Mouse (Mus musculus) hindbrain, embryonic 14.5 days (tissue): Measurements from ENCODE around the gene Vsig10. TPM values are rescaled to one million over a fixed set of nuclear protein-coding genes. Genes with fewer than 3 reads are reported as not detected.
A peak's percentile ranks its signal among the peaks of the same experiment; 100 is the strongest.
"Not testable (repeated sequence)": the region's sequence is repeated elsewhere in the genome, so short reads cannot be mapped to it uniquely, and the experiment has no call there.

ENCODE experiments used
- ATAC-seq: fragments of 200-750 bp; cut with Nextera tagmentation; 2 replicates; pipeline ENCODE4 v1.8.0; 2017; ENCODE audit warnings: moderate number of reproducible peaks, mild to moderate bottlenecking, moderate TSS enrichment, moderate library complexity; ENCODE audit not compliant: low FRiP score
- DNase-seq: peaks from one replicate; pipeline ENCODE4 v3.0.0-alpha.2; 2015; ENCODE audit warnings: low spot score
- H3K27ac ChIP-seq: fragments of 300-500 bp; sonication (generic); 2 replicates; pipeline ENCODE4 v1.5.1; 2014; ENCODE audit warnings: mild to moderate bottlenecking, moderate library complexity
- H3K27me3 ChIP-seq: fragments of 300-500 bp; sonication (generic); 2 replicates; pipeline ENCODE4 v1.6.1; 2014; ENCODE audit warnings: mild to moderate bottlenecking, low read length, mixed read lengths; ENCODE audit not compliant: control insufficient read depth, insufficient read depth
- H3K36me3 ChIP-seq: fragments of 300-500 bp; sonication (generic); replicated peaks from 2 replicates; pipeline ENCODE4 v1.6.1; 2014; ENCODE audit not compliant: control insufficient read depth, insufficient read depth
- H3K4me1 ChIP-seq: fragments of 300-500 bp; sonication (generic); replicated peaks from 2 replicates; pipeline ENCODE4 v1.6.1; 2014; ENCODE audit warnings: antibody characterized with exemption, low read length, mixed read lengths; ENCODE audit not compliant: control insufficient read depth, insufficient read depth
- H3K4me2 ChIP-seq: fragments of 300-500 bp; sonication (generic); replicated peaks from 2 replicates; pipeline ENCODE4 v1.6.1; 2014; ENCODE audit warnings: mild to moderate bottlenecking, moderate library complexity
- H3K4me3 ChIP-seq: fragments of 300-500 bp; sonication (generic); replicated peaks from 2 replicates; pipeline ENCODE4 v1.5.1; 2014; ENCODE audit warnings: mild to moderate bottlenecking, low read length
- H3K9ac ChIP-seq: fragments of 300-500 bp; sonication (generic); 2 replicates; pipeline ENCODE4 v1.6.1; 2014
- H3K9me3 ChIP-seq: fragments of 300-500 bp; sonication (generic); 2 replicates; pipeline ENCODE4 v1.6.1; 2016; ENCODE audit warnings: low read length; ENCODE audit not compliant: control insufficient read depth
- WGBS: fragments of 180-500 bp; shearing (Covaris S2); extraction: QIAGEN DNeasy Blood & Tissue Kit; methylation state at CpG from one replicate; pipeline ENCODE4 v1.1.7; 2014; 5-methylcytosine and 5-hydroxymethylcytosine counted together
- polyA plus RNA-seq: library from polyadenylated mRNA; unstranded; fragments of >200 nt; fragmentation: Nextera tagmentation; extraction: Ambion mirVana; gene quantifications from 2 replicates; pipeline ENCODE4 v1.2.1, GENCODE M21; 2014

Gene Vsig10
- polyA plus RNA-seq, 1 experiment from 2014 or later: 0.75 TPM

GRCm38 (mm10) chr5:117344496-117344895 is 25.6 kb downstream of the Vsig10 start:
- 89% methylated on average over 5 of the region's 5 CpGs for WGBS
- H3K4me1 ChIP-seq, H3K4me2 ChIP-seq, H3K27ac ChIP-seq, H3K9me3 ChIP-seq, H3K27me3 ChIP-seq, ATAC-seq, H3K9ac ChIP-seq, H3K36me3 ChIP-seq, H3K4me3 ChIP-seq, DNase-seq: not testable (repeated sequence)

DNA sequence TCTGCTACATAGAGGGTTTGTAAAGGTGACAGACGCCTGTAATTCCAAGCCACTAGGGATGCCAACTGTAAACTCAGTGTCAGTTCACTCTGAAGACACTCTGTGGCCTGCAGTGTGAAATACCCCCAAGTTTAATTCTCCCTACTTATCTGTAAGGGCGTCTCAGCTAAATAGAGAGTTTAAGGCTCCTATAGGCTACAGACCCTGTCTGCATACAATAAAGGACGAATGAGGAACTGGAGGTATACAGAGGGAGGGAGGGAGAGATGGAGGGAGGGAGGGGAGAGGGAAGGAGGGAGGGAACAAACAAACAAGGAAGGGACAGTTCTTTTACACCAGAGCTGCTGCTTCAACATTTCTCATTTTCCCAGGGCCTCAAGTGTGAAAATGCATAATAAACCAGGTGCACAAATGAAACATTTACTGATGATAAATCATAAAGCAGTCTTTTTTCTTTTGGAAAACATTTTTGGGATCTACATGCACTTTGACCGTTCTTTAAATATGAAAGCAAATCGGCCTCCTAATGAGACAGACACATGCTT is 26.6 kb downstream of the Vsig10 start:
- Histone ChIP-seq H3K27ac (no peak overlapping the region), H3K9ac (no peak overlapping the region), H3K4me2 (no peak overlapping the region), H3K27me3 (no peaks in the 10 kb centered on the region), H3K36me3 (no peaks in the 10 kb centered on the region), H3K9me3 (no peaks in the 10 kb centered on the region), H3K4me3 (no peak overlapping the region), H3K4me1 (no peaks in the 10 kb centered on the region)
- ATAC-seq: no peak
- no peak for DNase-seq
- 82% methylated on average over 5 of the region's 5 CpGs for WGBS

- Histone ChIP-seq H3K4me1 (no peaks in the 10 kb centered on the region), H3K9me3 (no peaks in the 10 kb centered on the region), H3K36me3 (no peaks in the 10 kb centered on the region), H3K4me2 (no peak overlapping the region), H3K9ac (no peak overlapping the region), H3K27ac (no peak overlapping the region), H3K27me3 (no peaks in the 10 kb centered on the region), H3K4me3 (no peak overlapping the region)
- no peak for DNase-seq
- no peak for ATAC-seq
- WGBS: 71% methylated on average over 3 of the region's 3 CpGs
Measured at GRCm38 (mm10) chr5:117346281-117346680, 27.4 kb downstream of the Vsig10 start.

DNA sequence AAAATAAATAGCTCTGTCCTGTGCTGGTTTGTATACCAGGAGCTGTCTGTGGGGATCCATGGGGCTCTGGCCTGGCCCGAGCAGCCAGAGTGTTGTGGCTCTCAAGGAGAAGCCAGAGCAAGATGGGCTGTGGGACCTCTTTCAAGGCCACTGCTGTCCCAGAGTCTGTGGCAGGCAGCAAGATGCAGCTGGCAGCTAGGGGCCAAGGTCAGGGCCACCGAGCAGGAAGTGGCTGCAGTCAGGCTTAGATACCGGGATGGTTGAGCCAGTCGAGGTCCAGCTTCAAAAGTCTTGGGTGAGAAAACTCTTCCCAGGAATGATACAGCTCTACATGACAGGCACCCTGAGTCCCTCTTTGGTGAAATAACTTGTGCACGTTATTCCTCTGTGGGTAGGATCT is 28.1 kb downstream of the Vsig10 start:
- 86% methylated on average over 5 of the region's 5 CpGs for WGBS
- Histone ChIP-seq H3K4me2 (no peak overlapping the region), H3K4me3 (no peak overlapping the region), H3K27me3 (no peaks in the 10 kb centered on the region), H3K36me3 (no peaks in the 10 kb centered on the region), H3K9ac (no peak overlapping the region), H3K4me1 (no peaks in the 10 kb centered on the region), H3K9me3 (no peaks in the 10 kb centered on the region), H3K27ac (no peak overlapping the region)
- DNase-seq (no peak), ATAC-seq (no peak)

GRCm38 (mm10) chr5:117347838-117348237 is 29.0 kb downstream of the Vsig10 start:
- no peak overlapping the region for H3K9ac ChIP-seq
- no peak for ATAC-seq
- H3K4me3 ChIP-seq: no peak overlapping the region
- no peaks in the 10 kb centered on the region for H3K27me3 ChIP-seq
- 96% methylated on average over 2 of the region's 2 CpGs for WGBS
- H3K4me2 ChIP-seq: 0 out of 2 replicates have a peak overlapping the region, but pooled peaks have one; percentile 22
- no peaks in the 10 kb centered on the region for H3K9me3 ChIP-seq
- H3K4me1 ChIP-seq: no peaks in the 10 kb centered on the region
- no peaks in the 10 kb centered on the region for H3K36me3 ChIP-seq
- H3K27ac ChIP-seq: no peak overlapping the region
- no peak for DNase-seq

GRCm38 (mm10) chr5:117348279-117348678 is 29.4 kb downstream of the Vsig10 start:
- Histone ChIP-seq H3K4me2 (peak overlapping the region; percentile 22; the same call in 1 of the 2 replicates), H3K9me3 (no peaks in the 10 kb centered on the region), H3K36me3 (no peaks in the 10 kb centered on the region), H3K27ac (no peak overlapping the region), H3K27me3 (no peaks in the 10 kb centered on the region), H3K4me1 (no peaks in the 10 kb centered on the region), H3K4me3 (no peak overlapping the region), H3K9ac (no peak overlapping the region)
- WGBS: 19% methylated on average over 19 of the region's 19 CpGs
- DNase-seq: peak; percentile 45
- no peak for ATAC-seq

DNA sequence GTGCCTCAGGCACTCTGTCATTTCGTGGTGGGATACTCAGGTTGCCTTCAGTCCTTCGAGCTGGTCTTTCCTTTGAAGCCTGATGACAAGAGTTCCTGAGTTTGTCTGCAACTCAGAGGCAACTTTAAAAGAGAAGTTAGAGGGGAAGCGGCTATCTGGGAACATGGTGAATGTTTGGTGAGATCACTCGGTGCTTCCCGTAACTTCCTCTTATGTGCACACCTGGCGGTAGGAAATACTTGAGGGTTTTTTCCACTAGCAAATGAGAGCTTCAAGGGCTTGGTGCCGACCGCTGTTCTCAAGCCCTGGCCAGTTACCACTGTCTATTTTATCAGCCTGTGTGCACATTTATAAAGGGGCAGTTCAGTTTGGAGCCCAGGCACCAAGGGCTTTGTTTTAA is 35.2 kb downstream of the Vsig10 start:
- Histone ChIP-seq H3K36me3 (no peaks in the 10 kb centered on the region), H3K4me1 (peaks cover 13% of the 10 kb centered on the region), H3K27ac (no peak overlapping the region), H3K9me3 (no peaks in the 10 kb centered on the region), H3K27me3 (no peaks in the 10 kb centered on the region), H3K4me3 (no peak overlapping the region), H3K9ac (no peak overlapping the region), H3K4me2 (no peak overlapping the region)
- DNase-seq: no peak
- WGBS: 82% methylated on average over 8 of the region's 8 CpGs
- no peak for ATAC-seq

- no peak for ATAC-seq
- Histone ChIP-seq H3K36me3 (no peaks in the 10 kb centered on the region), H3K4me1 (peaks cover 29% of the 10 kb centered on the region), H3K9ac (no peak overlapping the region), H3K27ac (peak overlapping the region; percentile 87; the same call in 1 of the 2 replicates), H3K9me3 (no peaks in the 10 kb centered on the region), H3K4me3 (peak overlapping the region; percentile 74), H3K4me2 (peak overlapping the region; percentile 74), H3K27me3 (no peaks in the 10 kb centered on the region)
- WGBS: 52% methylated on average over 14 of the region's 14 CpGs
- no peak for DNase-seq
Measured at GRCm38 (mm10) chr5:117355648-117356303, 36.9 kb downstream of the Vsig10 start.

GRCm38 (mm10) chr5:117356365-117357128 is 37.7 kb downstream of the Vsig10 start:
- no peaks in the 10 kb centered on the region for H3K36me3 ChIP-seq
- peaks cover 35% of the 10 kb centered on the region for H3K4me1 ChIP-seq
- H3K9me3 ChIP-seq: no peaks in the 10 kb centered on the region
- H3K4me3 ChIP-seq: peak overlapping the region; percentile 74
- H3K27ac ChIP-seq: peak overlapping the region; percentile 87
- WGBS: under 1% methylated on average over 24 of the region's 24 CpGs
- H3K4me2 ChIP-seq: peak overlapping the region; percentile 74
- peak; percentile 43 for DNase-seq
- peak overlapping the region; percentile 88 for H3K9ac ChIP-seq
- H3K27me3 ChIP-seq: no peaks in the 10 kb centered on the region
- ATAC-seq: peak; percentile 63
